Mouse (Mus musculus): ENCODE results near the gene Tac4. TPM values are rescaled to one million over a fixed set of nuclear protein-coding genes. Genes with fewer than 3 reads are reported as not detected.

Gene Tac4
- polyA plus RNA-seq, 1 experiment from 2014 or later: 0.21 TPM

GRCm38 (mm10) chr11:95259088-95259849, 2.1 kb upstream of the Tac4 start:
- peak; percentile 90 for DNase-seq (ENCODE audit: low spot score)

- no peak for DNase-seq (ENCODE audit: low spot score)
Observed at GRCm38 (mm10) chr11:95263816-95264454, 2.6 kb downstream of the Tac4 start.

GRCm38 (mm10) chr11:95264455-95265013, 3.2 kb downstream of the Tac4 start:
- no peak for DNase-seq (ENCODE audit: low spot score)

- DNase-seq (ENCODE audit: low spot score): no peak
Observed at GRCm38 (mm10) chr11:95266540-95267245, 5.4 kb downstream of the Tac4 start.

- no peak for DNase-seq (ENCODE audit: low spot score)
Observed at GRCm38 (mm10) chr11:95273661-95274060, 12.3 kb downstream of the Tac4 start.

GRCm38 (mm10) chr11:95274613-95275012, 13.3 kb downstream of the Tac4 start:
- DNase-seq (ENCODE audit: low spot score): no peak

GRCm38 (mm10) chr11:95276056-95276455, 14.7 kb downstream of the Tac4 start:
- DNase-seq (ENCODE audit: low spot score): no peak

GRCm38 (mm10) chr11:95279061-95279659, 17.8 kb downstream of the Tac4 start:
- no peak for DNase-seq (ENCODE audit: low spot score)

- DNase-seq (ENCODE audit: low spot score): no peak
Observed at GRCm38 (mm10) chr11:95282331-95282730, 21.0 kb downstream of the Tac4 start.

- DNase-seq (ENCODE audit: low spot score): no peak
Observed at GRCm38 (mm10) chr11:95291998-95292397, 30.7 kb downstream of the Tac4 start.

GRCm38 (mm10) chr11:95293017-95293624, 31.8 kb downstream of the Tac4 start:
- no peak for DNase-seq (ENCODE audit: low spot score)

GRCm38 (mm10) chr11:95295736-95296135, 34.4 kb downstream of the Tac4 start:
- no peak for DNase-seq (ENCODE audit: low spot score)

GRCm38 (mm10) chr11:95298146-95298545, 36.8 kb downstream of the Tac4 start:
- peak; percentile 67 for DNase-seq (ENCODE audit: low spot score)

- DNase-seq (ENCODE audit: low spot score): no peak
Observed at GRCm38 (mm10) chr11:95299886-95300285, 38.6 kb downstream of the Tac4 start.

GRCm38 (mm10) chr11:95301772-95302171, 40.4 kb downstream of the Tac4 start:
- no peak for DNase-seq (ENCODE audit: low spot score)

- DNase-seq (ENCODE audit: low spot score): peak; percentile 19
Observed at GRCm38 (mm10) chr11:95305600-95305999, 44.3 kb downstream of the Tac4 start.

GRCm38 (mm10) chr11:95307526-95307925, 46.2 kb downstream of the Tac4 start:
- no peak for DNase-seq (ENCODE audit: low spot score)

- DNase-seq (ENCODE audit: low spot score): peak; percentile 98
Observed at GRCm38 (mm10) chr11:95309510-95310006, 48.2 kb downstream of the Tac4 start.

GRCm38 (mm10) chr11:95310007-95310647, 48.8 kb downstream of the Tac4 start, which contains the start of gene Kat7:
Gene Kat7, minus strand, starts transcription at chr11:95310246.
- DNase-seq (ENCODE audit: low spot score): peak; percentile 99
